Mouse (Mus musculus): ENCODE data around the gene Olfr655. TPM values are rescaled to one million over a fixed set of nuclear protein-coding genes. Genes with fewer than 3 reads are reported as not detected.

The Olfr655 gene
- not detected in 2 replicates for polyA plus RNA-seq (2012)

DNA sequence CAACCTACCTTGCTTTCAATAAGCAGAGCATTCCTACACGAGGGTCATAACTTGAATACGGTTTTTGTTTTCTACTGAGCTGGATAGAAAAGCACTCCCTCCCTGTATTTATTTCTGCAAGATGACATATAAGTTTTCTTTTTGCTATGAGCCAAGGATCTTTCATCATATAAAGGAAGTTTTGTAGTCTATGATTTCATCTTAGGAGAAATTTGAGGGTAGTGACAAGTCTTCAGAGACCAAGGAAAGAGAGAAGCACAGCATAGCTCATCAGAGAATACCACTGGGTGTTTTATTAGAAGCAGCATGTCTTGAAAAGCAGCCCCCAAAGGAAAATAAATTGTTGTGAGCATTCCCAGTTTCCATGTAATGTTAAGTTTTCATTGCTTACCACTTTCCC, at the start of gene Olfr655:
Gene Olfr655 (minus strand): TSS at position 101 of the 400 bp plus-strand sequence.
- H3K4me3 ChIP-seq (replicated peaks): no peak within 1 kb of the TSS
- no peaks in the 10 kb centered on the region for H3K36me3 ChIP-seq (ENCODE audit: control insufficient read depth)
- TF ChIP-seq TAL1 (IDR thresholded peaks at IDR 0.05; ENCODE audit: low read length): no peak
- TF ChIP-seq GATA1 (IDR thresholded peaks at IDR 0.05; ENCODE audit: low read length): no peak
- no peaks in the 10 kb centered on the region for H3K4me1 ChIP-seq (ENCODE audit: control insufficient read depth)
- no peaks in the 10 kb centered on the region for H3K27me3 ChIP-seq (ENCODE audit: control insufficient read depth)
- no peaks in the 10 kb centered on the region for H3K9me3 ChIP-seq (ENCODE audit: control insufficient read depth, low read length)

DNA sequence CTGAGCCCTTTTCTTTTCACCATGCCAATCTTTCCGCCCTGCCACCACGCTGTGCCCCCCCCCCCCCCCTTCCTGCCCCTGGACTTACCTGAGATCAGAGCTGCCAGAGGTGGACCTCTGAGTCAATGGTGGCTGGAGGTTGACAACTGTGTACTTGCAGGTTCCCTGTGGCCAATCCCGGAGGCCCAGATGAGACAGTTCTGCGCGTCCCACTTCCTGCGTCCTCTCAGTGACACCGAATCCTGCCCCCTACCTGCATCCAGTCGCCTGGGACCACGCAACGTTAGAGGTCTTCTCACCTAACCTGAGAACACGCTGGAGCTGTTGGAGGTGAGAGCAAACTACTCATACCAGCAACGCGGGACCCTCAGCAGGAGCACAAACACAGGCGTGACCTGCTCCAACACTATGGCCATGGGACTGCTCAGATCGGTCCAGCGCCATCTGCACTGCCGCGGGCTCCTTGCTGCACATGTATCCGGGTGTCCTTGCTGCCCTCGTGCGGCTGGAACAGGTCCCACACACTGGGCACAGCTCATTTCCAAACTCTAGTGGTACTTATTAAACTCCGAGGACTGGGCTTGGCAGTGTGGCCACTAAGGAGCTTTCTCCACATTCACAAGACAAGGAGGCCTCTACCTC, 45.4 kb upstream of the Olfr655 start, which contains the start of gene Olfr658:
Gene Olfr658 (minus strand): TSS at position 465 of the 642 bp plus-strand sequence.
- Histone ChIP-seq H3K27me3 (ENCODE audit: control insufficient read depth) (no peaks in the 10 kb centered on the region), H3K9me3 (ENCODE audit: control insufficient read depth, low read length) (peaks cover 3% of the 10 kb centered on the region; the same call in 1 of the 2 replicates), H3K4me1 (ENCODE audit: control insufficient read depth) (no peaks in the 10 kb centered on the region), H3K4me3 (replicated peaks) (no peak within 1 kb of the TSS), H3K36me3 (ENCODE audit: control insufficient read depth) (no peaks in the 10 kb centered on the region)
- TF ChIP-seq TAL1 (IDR thresholded peaks at IDR 0.05; ENCODE audit: low read length) (no peak), GATA1 (IDR thresholded peaks at IDR 0.05; ENCODE audit: low read length) (no peak)

DNA sequence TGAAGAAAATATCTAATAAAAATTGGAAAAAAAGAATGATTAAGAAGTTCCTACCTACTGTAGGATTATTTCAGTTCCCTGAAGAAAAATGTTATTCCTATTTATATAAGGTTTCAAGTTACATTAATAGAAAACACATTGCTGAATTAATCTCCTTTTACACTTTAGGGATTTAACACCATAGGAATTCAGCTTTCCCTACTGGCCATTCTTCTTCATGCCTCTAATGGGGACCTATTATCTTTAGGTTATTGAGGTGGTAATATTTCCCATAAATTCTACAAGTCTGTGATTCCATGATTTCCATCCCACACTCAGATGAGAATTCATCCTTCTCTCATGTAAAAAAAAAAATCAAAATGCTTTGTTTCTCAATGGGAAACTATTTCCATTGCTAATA, 22.9 kb upstream of the Olfr655 start, which contains the start of gene Olfr657:
Gene Olfr657 (plus strand): TSS at position 301 of the 400 bp plus-strand sequence.
- TF ChIP-seq TAL1 (IDR thresholded peaks at IDR 0.05; ENCODE audit: low read length) (no peak), GATA1 (IDR thresholded peaks at IDR 0.05; ENCODE audit: low read length) (no peak)
- H3K4me3 ChIP-seq (replicated peaks): no peak within 1 kb of the TSS
- H3K27me3 ChIP-seq (ENCODE audit: control insufficient read depth): no peaks in the 10 kb centered on the region
- H3K36me3 ChIP-seq (ENCODE audit: control insufficient read depth): no peaks in the 10 kb centered on the region
- no peaks in the 10 kb centered on the region for H3K9me3 ChIP-seq (ENCODE audit: control insufficient read depth, low read length)
- no peaks in the 10 kb centered on the region for H3K4me1 ChIP-seq (ENCODE audit: control insufficient read depth)

DNA sequence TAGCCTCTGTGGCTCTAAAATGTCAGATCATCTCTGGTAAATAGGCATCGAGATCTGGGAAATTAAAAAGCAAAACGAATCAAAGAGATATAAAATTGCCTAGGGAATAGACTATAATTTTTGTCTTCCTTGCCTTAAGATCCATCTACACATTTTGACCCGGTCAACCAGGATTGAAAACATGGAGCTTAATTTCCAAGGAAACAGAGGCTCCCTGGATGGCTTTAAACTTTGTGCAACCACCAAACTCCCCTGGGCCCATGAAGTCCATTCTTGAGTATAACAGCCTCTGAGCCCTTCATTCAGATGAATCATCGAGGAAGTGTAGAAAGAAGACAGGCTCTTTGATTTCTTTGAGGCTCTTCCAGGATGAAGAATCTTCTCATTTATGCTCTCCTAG, 12.1 kb upstream of the Olfr655 start, which contains the start of gene Olfr656:
Gene Olfr656 (plus strand): TSS at position 301 of the 400 bp plus-strand sequence.
- no peaks in the 10 kb centered on the region for H3K36me3 ChIP-seq (ENCODE audit: control insufficient read depth)
- H3K27me3 ChIP-seq (ENCODE audit: control insufficient read depth): no peaks in the 10 kb centered on the region
- no peaks in the 10 kb centered on the region for H3K4me1 ChIP-seq (ENCODE audit: control insufficient read depth)
- no peak within 1 kb of the TSS for H3K4me3 ChIP-seq (replicated peaks)
- TF ChIP-seq GATA1 (IDR thresholded peaks at IDR 0.05; ENCODE audit: low read length) (no peak), TAL1 (IDR thresholded peaks at IDR 0.05; ENCODE audit: low read length) (no peak)
- H3K9me3 ChIP-seq (ENCODE audit: control insufficient read depth, low read length): peaks cover 8% of the 10 kb centered on the region; the same call in 1 of the 2 replicates

DNA sequence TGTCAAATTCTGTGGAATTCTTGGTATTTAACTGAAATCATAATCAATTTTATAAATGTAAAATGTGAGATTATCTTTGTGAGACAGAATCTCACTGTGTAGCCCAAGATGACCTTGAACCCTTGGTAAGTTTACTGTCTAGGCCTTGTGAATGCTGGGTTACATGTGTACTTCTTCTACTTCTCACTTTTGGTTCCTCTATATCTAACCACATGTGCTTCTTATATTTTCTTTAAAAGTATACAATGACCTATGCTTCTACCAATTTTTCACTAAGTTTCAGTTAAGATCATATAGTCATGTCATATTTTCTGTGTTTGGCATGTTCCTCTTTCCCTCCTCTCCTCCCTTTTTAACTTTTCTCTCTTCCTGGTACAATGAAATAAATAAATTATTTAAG, 3.1 kb upstream of the Olfr655 start:
- TF ChIP-seq GATA1 (IDR thresholded peaks at IDR 0.05; ENCODE audit: low read length) (no peak), TAL1 (IDR thresholded peaks at IDR 0.05; ENCODE audit: low read length) (no peak)
- Histone ChIP-seq H3K36me3 (ENCODE audit: control insufficient read depth) (no peaks in the 10 kb centered on the region), H3K27me3 (ENCODE audit: control insufficient read depth) (no peaks in the 10 kb centered on the region), H3K4me3 (replicated peaks) (no peak overlapping the region), H3K9me3 (ENCODE audit: control insufficient read depth, low read length) (no peaks in the 10 kb centered on the region), H3K4me1 (ENCODE audit: control insufficient read depth) (no peaks in the 10 kb centered on the region)

DNA sequence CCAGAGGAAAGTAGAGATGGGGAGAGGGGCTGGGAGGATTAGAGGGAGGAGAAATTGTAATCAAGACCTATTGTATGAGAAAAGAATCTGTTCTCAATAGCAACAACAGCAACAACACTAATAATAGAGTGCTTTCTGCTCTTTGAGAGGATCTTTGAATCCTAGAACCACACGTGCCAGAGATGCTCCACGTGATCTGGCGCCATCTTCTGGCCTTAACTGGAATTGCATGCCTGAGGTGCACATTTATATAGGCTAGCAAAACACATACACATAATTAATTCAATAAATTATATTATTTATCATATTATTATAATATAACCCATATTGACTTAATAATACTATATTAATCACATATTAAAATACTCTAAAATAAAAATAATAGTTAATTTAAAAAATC, 1.6 kb upstream of the Olfr655 start:
- Histone ChIP-seq H3K27me3 (ENCODE audit: control insufficient read depth) (no peaks in the 10 kb centered on the region), H3K9me3 (ENCODE audit: control insufficient read depth, low read length) (no peaks in the 10 kb centered on the region), H3K4me1 (ENCODE audit: control insufficient read depth) (no peaks in the 10 kb centered on the region), H3K4me3 (replicated peaks) (no peak overlapping the region), H3K36me3 (ENCODE audit: control insufficient read depth) (no peaks in the 10 kb centered on the region)
- TF ChIP-seq GATA1 (IDR thresholded peaks at IDR 0.05; ENCODE audit: low read length) (no peak), TAL1 (IDR thresholded peaks at IDR 0.05; ENCODE audit: low read length) (no peak)

DNA sequence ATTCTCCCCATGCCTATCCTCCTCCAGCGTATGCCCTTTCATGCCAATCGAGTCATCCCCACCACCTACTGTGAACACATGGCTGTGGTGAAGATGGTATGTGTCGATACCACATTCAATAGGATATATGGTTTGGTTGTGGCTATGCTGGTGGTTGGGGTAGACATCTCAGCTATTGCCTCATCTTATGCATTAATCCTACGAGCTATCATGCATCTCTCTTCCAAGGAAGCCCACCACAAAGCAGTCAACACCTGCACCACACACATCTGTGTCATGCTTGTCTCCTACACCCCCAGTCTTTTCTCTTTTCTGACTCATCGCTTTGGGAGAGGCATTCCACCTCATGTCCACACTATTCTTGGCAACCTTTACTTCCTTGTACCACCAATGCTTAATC, 13.3 kb downstream of the Olfr655 start:
- H3K9me3 ChIP-seq (ENCODE audit: control insufficient read depth, low read length): peaks cover 5% of the 10 kb centered on the region; the same call in 1 of the 2 replicates
- no peaks in the 10 kb centered on the region for H3K36me3 ChIP-seq (ENCODE audit: control insufficient read depth)
- no peak overlapping the region for H3K4me3 ChIP-seq (replicated peaks)
- H3K4me1 ChIP-seq (ENCODE audit: control insufficient read depth): no peaks in the 10 kb centered on the region
- H3K27me3 ChIP-seq (ENCODE audit: control insufficient read depth): no peaks in the 10 kb centered on the region
- TF ChIP-seq TAL1 (IDR thresholded peaks at IDR 0.05; ENCODE audit: low read length) (no peak), GATA1 (IDR thresholded peaks at IDR 0.05; ENCODE audit: low read length) (no peak)

DNA sequence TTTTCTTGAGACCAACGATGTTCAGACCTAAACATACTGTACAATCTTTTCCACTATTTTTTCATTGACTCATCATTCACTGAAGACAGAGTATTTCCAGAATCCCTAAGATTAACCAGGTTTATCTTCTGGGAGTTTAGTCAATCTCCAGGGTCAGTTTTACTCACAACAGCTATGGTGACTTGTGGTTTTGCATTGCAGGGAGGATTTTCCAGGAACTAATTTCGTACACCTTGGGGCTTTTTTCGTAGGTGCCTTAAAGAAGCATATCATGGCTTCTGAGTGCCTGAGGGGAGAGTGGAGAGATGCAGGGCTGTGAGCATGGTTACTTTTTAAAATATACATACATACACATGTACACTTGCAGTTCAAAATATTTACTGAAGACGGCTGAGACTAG, 14.9 kb downstream of the Olfr655 start, which contains the start of gene Olfr654:
Gene Olfr654 (plus strand): TSS at position 301 of the 400 bp plus-strand sequence.
- no peaks in the 10 kb centered on the region for H3K36me3 ChIP-seq (ENCODE audit: control insufficient read depth)
- H3K4me1 ChIP-seq (ENCODE audit: control insufficient read depth): no peaks in the 10 kb centered on the region
- TF ChIP-seq TAL1 (IDR thresholded peaks at IDR 0.05; ENCODE audit: low read length) (no peak), GATA1 (IDR thresholded peaks at IDR 0.05; ENCODE audit: low read length) (no peak)
- no peaks in the 10 kb centered on the region for H3K27me3 ChIP-seq (ENCODE audit: control insufficient read depth)
- H3K4me3 ChIP-seq (replicated peaks): no peak within 1 kb of the TSS
- H3K9me3 ChIP-seq (ENCODE audit: control insufficient read depth, low read length): peaks cover 5% of the 10 kb centered on the region; the same call in 1 of the 2 replicates

DNA sequence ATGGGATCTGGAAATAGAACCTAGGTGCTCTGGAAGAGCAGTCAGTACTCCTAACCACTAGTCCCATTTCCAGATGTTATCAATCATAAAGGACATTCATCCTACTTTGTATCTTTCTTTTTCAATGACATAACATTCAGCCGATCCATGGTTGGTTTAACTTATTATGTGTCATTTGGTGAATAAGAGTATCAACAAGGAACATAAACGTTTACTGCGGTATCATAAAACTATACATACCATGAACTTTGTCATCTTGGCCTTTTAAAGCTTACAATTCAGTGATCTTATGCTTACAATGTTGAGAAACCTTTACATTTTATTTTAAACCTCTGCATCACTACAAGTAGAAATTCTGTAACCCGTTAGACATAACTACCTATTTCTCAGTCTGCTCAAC, 20.1 kb downstream of the Olfr655 start:
- Histone ChIP-seq H3K4me3 (replicated peaks) (no peak overlapping the region), H3K9me3 (ENCODE audit: control insufficient read depth, low read length) (peaks cover 5% of the 10 kb centered on the region), H3K4me1 (ENCODE audit: control insufficient read depth) (no peaks in the 10 kb centered on the region), H3K27me3 (ENCODE audit: control insufficient read depth) (no peaks in the 10 kb centered on the region), H3K36me3 (ENCODE audit: control insufficient read depth) (no peaks in the 10 kb centered on the region)
- TF ChIP-seq TAL1 (IDR thresholded peaks at IDR 0.05; ENCODE audit: low read length) (no peak), GATA1 (IDR thresholded peaks at IDR 0.05; ENCODE audit: low read length) (no peak)
